Mouse (Mus musculus) testis, adult 2 months (tissue): ENCODE measurements around the gene Alkbh2.

Experiments
- CTCF ChIP-seq: fragments of 200-500 bp; IDR thresholded peaks from 2 replicates; pipeline ENCODE4 v1.5.1; 2012; ENCODE audit warnings: low read depth, mild to moderate bottlenecking, inconsistent platforms, low read length, moderate library complexity; ENCODE audit not compliant: control insufficient read depth, insufficient read depth, insufficient replicate concordance
- POLR2A ChIP-seq: fragments of 200-500 bp; IDR thresholded peaks from 2 replicates; pipeline ENCODE4 v1.6.1; 2012; ENCODE audit warnings: low read depth, mild to moderate bottlenecking, inconsistent platforms, low read length, moderate library complexity; ENCODE audit not compliant: control insufficient read depth

DNA sequence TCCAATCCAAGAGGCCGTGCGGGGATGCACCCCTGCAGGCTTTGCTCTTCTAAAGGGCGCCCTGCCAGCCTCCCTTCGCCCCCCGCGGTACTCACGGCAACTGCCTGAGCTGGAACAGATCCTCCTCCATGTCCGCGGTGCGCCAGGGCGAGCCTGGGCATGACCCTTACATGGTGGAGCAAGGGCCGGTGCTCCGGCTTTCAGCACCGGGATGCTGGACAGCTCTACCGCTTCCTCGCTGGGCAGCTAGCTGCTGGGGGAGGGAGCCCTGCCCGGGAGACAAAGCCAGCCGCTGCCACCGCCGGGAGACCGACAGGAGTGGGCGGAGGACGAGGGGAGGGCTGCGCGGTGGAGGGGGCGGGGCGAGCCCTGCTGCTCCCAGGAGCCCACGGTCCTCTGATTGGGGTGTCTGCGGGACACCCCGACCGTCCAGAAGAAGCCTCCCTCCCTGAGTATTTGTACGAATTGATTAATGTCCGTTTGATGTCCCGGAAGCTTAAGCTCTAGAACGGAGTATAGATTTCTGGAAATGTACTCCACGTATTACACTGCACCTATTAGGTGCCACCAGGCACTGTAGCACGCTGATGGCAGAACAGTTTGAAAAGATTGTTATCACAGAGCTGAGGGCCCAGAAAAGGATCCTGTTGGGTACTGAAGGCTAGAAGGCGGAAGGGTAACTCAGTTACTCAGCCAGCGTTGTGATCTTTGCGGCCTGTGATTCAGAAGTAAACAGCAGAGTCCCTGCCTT is 36.8 kb downstream of the Alkbh2 start, which contains the start of gene Svop:
- TF ChIP-seq CTCF = no peak
- TF ChIP-seq POLR2A = no peak
